Mouse (Mus musculus) liver, embryonic 16.5 days (tissue): Measurements from ENCODE around the gene Timm8b. TPM values are rescaled to one million over a fixed set of nuclear protein-coding genes. Genes with fewer than 3 reads are reported as not detected.
A peak's percentile ranks its signal among the peaks of the same experiment; 100 is the strongest.
"Not testable (repeated sequence)": the region's sequence is repeated elsewhere in the genome, so short reads cannot be mapped to it uniquely, and the experiment has no call there.

Experiments used
- ATAC-seq: fragments of 200-750 bp; cut with Nextera tagmentation; 2 replicates; pipeline ENCODE4 v1.8.0; 2017; ENCODE audit warnings: low read depth, mild to moderate bottlenecking, moderate number of reproducible peaks, moderate library complexity
- H3K27ac ChIP-seq: fragments of 300-500 bp; sonication (generic); 2 replicates; pipeline ENCODE4 v1.5.1; 2014; ENCODE audit warnings: mild to moderate bottlenecking, low read length
- H3K27me3 ChIP-seq: fragments of 300-500 bp; sonication (generic); 2 replicates; pipeline ENCODE4 v1.6.1; 2014; ENCODE audit warnings: low read depth, low read length, mixed read lengths; ENCODE audit not compliant: control insufficient read depth, insufficient read depth
- H3K36me3 ChIP-seq: fragments of 300-500 bp; sonication (generic); 2 replicates; pipeline ENCODE4 v1.6.1; 2014; ENCODE audit warnings: mild to moderate bottlenecking; ENCODE audit not compliant: control insufficient read depth, insufficient read depth
- H3K4me1 ChIP-seq: fragments of 300-500 bp; sonication (generic); 2 replicates; pipeline ENCODE4 v1.6.1; 2014; ENCODE audit warnings: low read depth, low read length, mixed read lengths; ENCODE audit not compliant: control insufficient read depth
- H3K4me2 ChIP-seq: fragments of 300-500 bp; sonication (generic); 2 replicates; pipeline ENCODE4 v1.6.1; 2014; ENCODE audit warnings: low read depth, low read length, mixed read lengths
- H3K4me3 ChIP-seq: fragments of 300-500 bp; sonication (generic); 2 replicates; pipeline ENCODE4 v1.5.1; 2014; ENCODE audit warnings: low read depth, mild to moderate bottlenecking, low read length
- H3K9ac ChIP-seq: fragments of 300-500 bp; sonication (generic); 2 replicates; pipeline ENCODE4 v1.6.1; 2014; ENCODE audit warnings: low read depth, low read length
- H3K9me3 ChIP-seq: fragments of 300-500 bp; sonication (generic); replicated peaks from 2 replicates; pipeline ENCODE4 v1.6.1; 2016; ENCODE audit warnings: low read length; ENCODE audit not compliant: control insufficient read depth
- WGBS: fragments of 180-500 bp; shearing (Covaris S2); extraction: QIAGEN DNeasy Blood & Tissue Kit; methylation state at CpG from one replicate; pipeline ENCODE4 v1.1.7; 2014; ENCODE audit not compliant: insufficient replicate concordance; 5-methylcytosine and 5-hydroxymethylcytosine counted together
- polyA plus RNA-seq: library from polyadenylated mRNA; unstranded; fragments of >200 nt; fragmentation: Nextera tagmentation; extraction: Ambion mirVana; gene quantifications from 2 replicates; pipeline ENCODE4 v1.2.1, GENCODE M21; 2015

Timm8b gene
- polyA plus RNA-seq, 1 experiment from 2014 or later, result 141 TPM

DNA sequence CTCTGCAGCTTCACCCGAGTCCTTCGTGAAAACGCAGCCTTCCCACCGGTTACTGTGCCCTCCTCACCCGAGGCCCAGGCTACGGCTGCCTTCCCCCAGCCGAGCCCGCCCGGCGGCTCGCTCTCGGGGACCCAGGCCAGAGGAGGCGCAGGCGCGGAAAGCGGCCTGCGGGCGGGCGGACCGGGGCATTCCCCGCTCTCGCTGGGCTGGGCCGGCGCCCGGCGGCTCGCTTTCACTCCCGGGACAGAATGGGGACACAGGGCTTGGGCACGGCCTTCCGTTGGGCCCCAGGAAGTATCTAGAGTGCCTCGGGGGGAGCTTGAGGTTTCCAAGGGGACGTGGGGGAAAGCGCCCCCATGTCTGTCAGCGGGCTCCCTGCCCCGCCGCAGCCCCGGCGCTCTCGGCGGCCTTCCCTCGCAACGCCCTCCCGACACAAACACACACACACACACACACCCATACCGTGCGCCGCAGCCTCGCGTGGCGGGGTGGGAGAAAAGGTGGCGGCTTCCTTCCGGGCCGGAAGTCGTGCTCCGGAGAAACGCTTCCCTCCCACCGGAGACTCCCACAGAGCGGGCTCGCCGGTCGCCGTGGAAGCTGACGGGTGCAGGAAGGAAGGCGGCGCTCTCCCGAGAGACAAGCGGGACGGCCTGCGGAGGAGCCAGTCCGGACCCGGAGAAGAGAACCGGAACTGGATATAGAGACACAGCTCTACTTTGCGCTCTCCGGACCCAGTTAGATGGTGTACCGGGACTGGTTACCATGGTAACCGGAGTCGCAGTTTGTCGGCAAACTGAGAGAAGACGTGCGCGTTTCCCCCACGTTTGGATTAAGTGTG lies 13.3 kb downstream of the Timm8b start, which contains the start of the genes Pih1d2 and Nkapd1:
Pih1d2 (plus strand) TSS at position 556 of the 838 bp plus-strand sequence.
Nkapd1 (minus strand) TSS at position 699 of the 838 bp plus-strand sequence.
- H3K4me2 ChIP-seq, result peak within 1 kb of the TSS; percentile 79
- H3K27ac ChIP-seq, result peak within 1 kb of the TSS; percentile 95
- no peaks in the 10 kb centered on the region for H3K9me3 ChIP-seq
- peak within 1 kb of the TSS; percentile 98 for H3K4me3 ChIP-seq
- peaks cover 14% of the 10 kb centered on the region for H3K36me3 ChIP-seq
- under 1% methylated on average over 80 of the region's 81 CpGs for WGBS
- peak; percentile 90 for ATAC-seq
- H3K9ac ChIP-seq, result peak within 1 kb of the TSS; percentile 95
- H3K4me1 ChIP-seq, result peaks cover 8% of the 10 kb centered on the region
- no peaks in the 10 kb centered on the region for H3K27me3 ChIP-seq

DNA sequence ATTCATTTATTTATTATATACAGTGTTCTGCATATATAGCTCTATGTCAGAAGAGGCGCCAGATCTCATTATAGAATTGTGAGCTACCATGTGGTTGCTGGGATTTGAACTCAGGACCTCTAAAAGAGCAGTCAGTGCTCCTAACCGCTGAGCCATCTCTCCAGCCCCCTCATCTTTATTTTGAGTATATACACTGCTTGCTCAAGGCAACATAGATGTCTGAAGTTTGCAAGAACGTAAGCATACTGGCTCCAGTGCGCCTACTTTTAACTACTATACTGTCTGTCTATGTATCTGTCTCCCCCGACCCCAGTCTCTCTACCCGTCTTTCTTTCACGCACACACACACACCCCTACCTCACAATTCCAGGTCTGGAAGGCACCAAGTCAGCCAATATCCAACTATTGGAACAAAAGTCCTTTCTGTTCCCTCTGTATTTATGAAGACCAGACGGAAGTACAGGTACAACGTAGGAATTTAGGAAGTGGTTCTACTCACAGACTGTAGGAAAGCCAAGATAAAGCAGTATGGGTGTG lies 14.2 kb downstream of the Timm8b start:
- Histone ChIP-seq H3K27me3 (no peaks in the 10 kb centered on the region), H3K9me3 (no peaks in the 10 kb centered on the region), H3K4me2 (peak overlapping the region; percentile 79), H3K4me1 (peaks cover 8% of the 10 kb centered on the region), H3K9ac (no peak overlapping the region), H3K27ac (no peak overlapping the region), H3K4me3 (peak overlapping the region; percentile 98), H3K36me3 (peaks cover 10% of the 10 kb centered on the region)
- no peak for ATAC-seq
- 51% methylated on average over 9 of the region's 9 CpGs for WGBS

DNA sequence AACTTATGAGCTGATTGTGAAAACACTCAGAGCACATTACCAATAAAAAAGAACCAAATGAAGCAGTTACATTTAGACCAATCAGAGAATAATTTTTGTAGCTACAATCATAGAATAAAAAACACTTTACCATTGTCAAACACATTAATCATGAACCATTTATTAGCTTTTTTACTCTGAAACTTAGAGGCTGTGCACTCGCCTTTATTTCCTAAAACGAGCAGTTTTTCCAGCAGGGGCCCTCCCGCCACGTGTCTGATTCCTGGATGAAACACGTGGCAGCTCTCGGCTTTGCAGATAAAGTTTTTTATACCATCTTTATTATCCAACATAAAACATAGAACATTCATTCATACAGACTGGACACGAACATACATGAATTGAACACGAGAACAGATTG lies 27.2 kb downstream of the Timm8b start:
- not testable (repeated sequence) for H3K9ac ChIP-seq, H3K9me3 ChIP-seq, H3K27me3 ChIP-seq, H3K27ac ChIP-seq, H3K4me1 ChIP-seq, H3K4me2 ChIP-seq, ATAC-seq, H3K4me3 ChIP-seq, H3K36me3 ChIP-seq
- WGBS, result 87% methylated on average over 6 of the region's 8 CpGs

DNA sequence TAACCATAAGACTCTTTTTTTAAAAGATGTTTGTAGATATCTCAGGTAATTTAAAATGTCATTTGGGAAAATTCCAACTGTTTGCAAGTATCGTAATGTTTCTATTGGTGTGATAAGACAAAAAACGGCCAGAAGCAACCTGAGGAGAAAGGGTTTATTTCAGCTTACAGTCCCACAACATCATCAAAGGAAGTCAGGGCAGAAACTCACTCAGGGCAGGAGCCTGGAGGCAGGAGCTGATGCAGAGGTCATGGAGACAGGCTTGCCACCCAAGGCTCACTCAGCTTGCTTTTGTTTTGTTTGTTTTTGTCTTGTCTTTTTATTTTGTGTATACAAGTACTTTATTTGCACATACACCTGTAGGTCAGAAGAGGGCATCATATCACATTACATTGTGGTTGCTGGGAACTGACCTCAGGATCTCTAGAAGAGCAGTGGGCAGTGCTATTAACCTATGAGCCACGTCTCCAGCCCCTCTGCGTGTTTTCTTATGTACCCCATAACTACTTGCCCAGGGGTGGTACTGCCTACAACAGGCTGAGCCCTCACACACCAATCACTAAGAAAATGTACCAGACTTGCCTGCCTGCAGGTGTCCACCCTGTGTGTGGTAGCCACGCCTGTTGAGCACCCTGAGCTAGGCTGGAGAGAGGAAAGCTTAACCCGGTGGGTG lies 28.4 kb downstream of the Timm8b start:
- no peak overlapping the region for H3K4me3 ChIP-seq
- H3K4me1 ChIP-seq, result no peaks in the 10 kb centered on the region
- H3K27ac ChIP-seq, result no peak overlapping the region
- H3K9ac ChIP-seq, result no peak overlapping the region
- H3K9me3 ChIP-seq, result no peaks in the 10 kb centered on the region
- no peak overlapping the region for H3K4me2 ChIP-seq
- no peak for ATAC-seq
- no peaks in the 10 kb centered on the region for H3K27me3 ChIP-seq
- 68% methylated on average over 6 of the region's 6 CpGs for WGBS
- peaks cover under 1% of the 10 kb centered on the region; the same call in 1 of the 2 replicates for H3K36me3 ChIP-seq

DNA sequence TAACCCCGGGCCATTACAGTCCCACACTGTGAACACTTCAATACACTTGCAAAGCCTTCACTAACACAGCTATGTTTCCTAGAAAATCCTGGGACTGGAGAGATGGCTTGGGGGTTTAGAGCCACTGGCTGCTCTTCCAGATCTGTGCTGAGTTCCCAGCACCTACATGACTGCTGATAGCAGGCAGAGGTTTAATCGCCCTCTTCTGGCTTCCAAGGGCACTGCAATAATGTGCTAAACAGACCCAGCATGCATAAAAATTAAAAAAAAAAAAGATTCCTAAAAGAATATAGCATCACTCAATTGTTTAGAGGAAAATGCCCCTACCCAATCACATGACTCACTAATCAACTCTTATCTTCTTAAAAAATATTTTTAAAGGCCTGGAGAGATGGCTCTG lies 29.3 kb downstream of the Timm8b start:
- ATAC-seq, result no peak
- Histone ChIP-seq H3K4me1 (no peaks in the 10 kb centered on the region), H3K27me3 (no peaks in the 10 kb centered on the region), H3K36me3 (peaks cover 3% of the 10 kb centered on the region; the same call in 1 of the 2 replicates), H3K9me3 (no peaks in the 10 kb centered on the region), H3K4me3 (no peak overlapping the region), H3K4me2 (no peak overlapping the region), H3K27ac (no peak overlapping the region), H3K9ac (no peak overlapping the region)
- WGBS, result 39% methylated on average over 2 of the region's 2 CpGs

DNA sequence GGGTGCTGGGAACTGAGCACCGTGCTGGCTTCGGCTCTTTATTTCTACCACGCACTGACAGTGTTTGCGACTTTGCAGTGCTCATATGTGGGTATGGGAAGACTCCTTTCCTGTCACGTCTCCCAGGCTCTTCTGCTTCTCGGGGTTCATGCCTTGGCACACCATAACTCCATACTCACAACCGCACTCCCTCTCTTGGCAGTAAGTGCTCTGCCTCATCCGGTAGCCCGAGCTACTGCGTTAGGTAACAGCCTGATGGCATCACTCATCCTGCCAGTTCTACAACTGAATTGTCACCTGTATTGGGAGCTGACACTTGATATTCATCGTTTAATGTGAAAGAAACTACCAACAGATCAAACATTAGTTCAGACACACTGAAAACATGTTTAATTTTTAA lies 30.6 kb downstream of the Timm8b start:
- Histone ChIP-seq H3K27me3 (no peaks in the 10 kb centered on the region), H3K9me3 (no peaks in the 10 kb centered on the region), H3K4me1 (no peaks in the 10 kb centered on the region), H3K27ac (no peak overlapping the region), H3K4me3 (no peak overlapping the region), H3K4me2 (no peak overlapping the region), H3K9ac (no peak overlapping the region), H3K36me3 (peaks cover 3% of the 10 kb centered on the region; the same call in 1 of the 2 replicates)
- ATAC-seq, result no peak
- WGBS, result 84% methylated on average over 11 of the region's 11 CpGs

DNA sequence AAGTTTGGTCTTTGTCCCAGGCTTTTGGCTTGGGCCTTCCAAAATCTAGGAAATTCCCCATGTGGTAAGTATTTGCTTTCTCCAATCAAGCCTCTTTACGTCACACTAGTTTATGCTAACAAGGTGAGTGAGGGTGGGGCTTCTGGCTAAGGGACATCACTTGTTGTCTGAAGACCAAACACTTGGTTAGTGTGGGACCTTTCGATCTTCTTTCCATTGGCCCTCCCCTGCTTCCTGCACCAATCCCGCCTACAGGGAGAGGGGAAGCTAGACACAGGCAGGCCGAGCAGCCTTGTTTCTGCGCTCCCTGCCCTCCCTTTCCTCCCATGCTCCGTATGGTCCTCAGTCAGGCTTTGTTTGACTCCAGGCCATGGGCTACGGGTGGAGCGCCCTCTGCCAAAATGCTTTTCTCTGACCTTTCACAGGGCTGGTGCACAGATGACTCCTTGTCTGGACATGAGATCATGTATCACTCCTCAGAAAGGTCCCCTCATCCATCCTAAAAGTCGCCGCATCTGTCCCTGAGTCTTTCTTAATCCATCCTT lies 43.2 kb downstream of the Timm8b start:
- no peak overlapping the region for H3K9ac ChIP-seq
- H3K4me2 ChIP-seq, result no peak overlapping the region
- peaks cover 8% of the 10 kb centered on the region for H3K4me1 ChIP-seq
- 78% methylated on average over 10 of the region's 10 CpGs for WGBS
- no peaks in the 10 kb centered on the region for H3K9me3 ChIP-seq
- no peaks in the 10 kb centered on the region for H3K27me3 ChIP-seq
- H3K27ac ChIP-seq, result no peak overlapping the region
- no peak overlapping the region for H3K4me3 ChIP-seq
- no peak for ATAC-seq
- peaks cover 32% of the 10 kb centered on the region for H3K36me3 ChIP-seq

DNA sequence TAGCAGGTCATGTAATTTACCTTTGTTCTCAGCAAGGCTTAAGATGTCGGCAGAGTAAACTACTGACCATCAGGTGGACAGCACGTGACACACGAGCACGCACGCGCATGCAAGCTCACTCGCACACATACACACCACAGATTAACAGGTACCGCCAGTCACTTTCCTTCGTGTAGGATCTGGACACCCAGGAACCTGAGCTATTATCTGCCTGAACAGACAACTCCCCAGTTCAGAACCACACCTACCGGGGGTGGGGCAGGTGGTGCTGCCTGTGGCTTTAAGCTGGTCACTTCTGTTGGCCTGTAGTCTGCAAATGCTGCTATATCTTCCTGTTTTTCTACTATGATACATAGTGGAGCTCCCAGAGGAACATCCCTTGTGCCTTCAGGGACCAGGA lies 46.8 kb downstream of the Timm8b start:
- Histone ChIP-seq H3K9ac (no peak overlapping the region), H3K27ac (no peak overlapping the region), H3K4me2 (peak overlapping the region; percentile 10; the same call in 1 of the 2 replicates), H3K4me3 (no peak overlapping the region), H3K9me3 (no peaks in the 10 kb centered on the region), H3K36me3 (peaks cover 31% of the 10 kb centered on the region), H3K4me1 (peaks cover 8% of the 10 kb centered on the region), H3K27me3 (no peaks in the 10 kb centered on the region)
- WGBS, result 56% methylated on average over 10 of the region's 10 CpGs
- ATAC-seq, result peak; percentile 80
